Mouse (Mus musculus) macrophage (primary cell): ENCODE measurements at regions not wholly inside any gene's neighbourhood (a gene's known extent, or its start where the extent isn't known, plus 50 kb on each side); places are given as distances from the start of the nearest gene placed in this dataset.
"Not testable (repeated sequence)": the region's sequence is repeated elsewhere in the genome, so short reads cannot be mapped to it uniquely, and the experiment has no call there.

ENCODE experiments used
- H3K27ac ChIP-seq: fragments of 350-480 bp; formaldehyde crosslinking; 2 replicates; pipeline ENCODE4 v1.9.0; 2021
- H3K36me3 ChIP-seq: fragments of 350-480 bp; formaldehyde crosslinking; 2 replicates; pipeline ENCODE4 v1.9.0; 2021; ENCODE audit errors: inconsistent target
- H3K4me3 ChIP-seq: fragments of 350-480 bp; formaldehyde crosslinking; 2 replicates; pipeline ENCODE4 v1.9.0; 2021; ENCODE audit errors: inconsistent target
- H3K79me2 ChIP-seq: fragments of 350-480 bp; formaldehyde crosslinking; 2 replicates; pipeline ENCODE4 v1.9.0; 2021; ENCODE audit errors: inconsistent target
- WGBS: methylation state at CpG from one replicate; pipeline ENCODE4 v1.1.7; 2026; ENCODE audit warnings: inconsistent platforms; ENCODE audit not compliant: missing documents; 5-methylcytosine and 5-hydroxymethylcytosine counted together

DNA sequence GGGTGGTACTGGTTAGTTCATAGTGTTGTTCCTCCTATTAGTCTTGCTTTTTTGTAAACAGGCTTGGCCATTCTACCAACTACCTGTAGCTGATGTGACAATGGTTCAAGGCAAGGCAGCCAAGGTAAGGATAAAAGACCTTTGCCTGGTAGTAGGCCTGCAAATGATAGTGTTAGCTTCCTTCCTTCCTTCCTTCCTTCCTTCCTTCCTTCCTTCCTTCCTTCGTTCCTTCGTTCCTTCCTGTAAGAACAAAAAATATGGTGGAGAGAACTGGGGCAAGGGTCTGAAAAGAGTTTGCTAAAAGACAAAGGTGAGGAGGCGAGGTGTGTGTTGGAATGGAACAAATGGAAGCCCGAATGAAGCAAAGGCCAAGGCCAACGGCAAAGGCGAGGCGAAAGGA is 84.8 kb upstream of the Ezh2 start:
- not testable (repeated sequence) for H3K36me3 ChIP-seq, H3K4me3 ChIP-seq, H3K79me2 ChIP-seq, H3K27ac ChIP-seq
- WGBS: no CpG with 5 or more reads among the region's 7 CpGs

DNA sequence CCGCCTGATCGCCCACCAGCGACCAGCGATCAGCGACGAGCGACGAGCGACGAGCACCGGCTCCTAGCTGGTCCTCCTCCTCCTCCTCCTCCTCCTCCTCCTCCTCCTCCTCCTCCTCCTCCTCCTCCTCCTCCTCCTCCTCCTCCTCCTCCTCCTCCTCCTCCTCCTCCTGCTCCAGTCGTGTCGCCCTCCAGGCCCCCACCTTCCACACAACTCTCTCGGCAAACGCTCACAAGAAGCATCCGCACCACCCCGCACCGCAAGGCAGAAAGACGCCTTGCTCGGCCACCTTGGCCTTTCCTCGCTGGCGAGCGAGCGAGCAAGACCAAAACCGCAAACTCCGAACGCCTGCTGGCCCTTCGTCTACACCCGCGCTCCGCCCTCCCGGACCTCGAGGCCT is 77.6 kb upstream of the Ezh2 start:
- H3K27ac ChIP-seq, H3K79me2 ChIP-seq, H3K4me3 ChIP-seq, H3K36me3 ChIP-seq: not testable (repeated sequence)
- 0% methylated on average over 6 of the region's 33 CpGs for WGBS

GRCm38 (mm10) chr6:47652880-47653279 is 57.7 kb upstream of the Ezh2 start:
- not testable (repeated sequence) for H3K27ac ChIP-seq, H3K4me3 ChIP-seq, H3K79me2 ChIP-seq, H3K36me3 ChIP-seq
- WGBS: 95% methylated on average over 2 of the region's 3 CpGs

DNA sequence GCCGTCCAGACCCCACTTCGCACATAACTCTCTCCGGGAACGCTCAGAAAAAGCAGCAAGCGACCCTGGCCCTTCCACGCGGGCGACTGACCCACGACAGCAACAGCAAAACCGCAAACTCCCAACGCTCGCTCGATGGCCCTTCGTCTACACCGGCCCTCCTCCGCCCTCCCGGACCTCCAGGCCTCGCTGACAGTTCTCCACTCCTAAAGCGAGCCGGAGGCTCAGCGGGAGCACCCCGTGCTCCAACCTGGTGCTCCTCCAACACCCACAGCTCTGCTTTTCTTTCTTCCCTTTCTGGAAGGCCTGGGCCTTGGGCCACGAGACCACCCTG is 56.2 kb upstream of the Ezh2 start:
- 1% methylated on average over 22 of the region's 23 CpGs for WGBS
- H3K27ac ChIP-seq: 0 out of 2 replicates have a peak overlapping the region, but pooled peaks have one; percentile 34
- not testable (repeated sequence) for H3K36me3 ChIP-seq, H3K79me2 ChIP-seq
- peak overlapping the region; percentile 62 for H3K4me3 ChIP-seq

- no peaks in the 10 kb centered on the region for H3K79me2 ChIP-seq
- WGBS: 5% methylated on average over 46 of the region's 46 CpGs
- no peaks in the 10 kb centered on the region for H3K36me3 ChIP-seq
- H3K27ac ChIP-seq: peak overlapping the region; percentile 34; the same call in 1 of the 2 replicates
- H3K4me3 ChIP-seq: peak overlapping the region; percentile 62
Measured at GRCm38 (mm10) chr6:47650463-47651384, 55.6 kb upstream of the Ezh2 start.

DNA sequence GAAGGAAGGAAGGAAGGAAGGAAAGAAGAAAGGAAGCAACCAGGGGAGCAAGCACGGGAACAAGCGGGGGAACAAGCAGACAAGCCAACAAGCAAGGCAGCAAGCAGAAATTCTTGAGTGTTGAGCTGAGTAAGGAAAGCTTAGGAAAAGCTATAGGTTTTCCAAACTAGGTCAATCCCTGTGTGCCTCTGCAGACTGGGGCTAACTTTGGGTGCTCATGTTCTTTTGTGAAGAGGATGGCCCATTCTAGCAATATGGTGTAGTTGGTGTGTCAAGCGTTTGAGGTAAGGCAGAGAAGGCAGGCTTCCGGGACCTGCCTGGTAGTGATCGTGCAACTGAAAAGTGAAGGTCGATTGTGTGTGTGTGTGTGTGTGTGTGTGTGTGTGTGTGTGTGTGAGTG is 54.8 kb upstream of the Ezh2 start:
- H3K27ac ChIP-seq: no peak overlapping the region
- no peak overlapping the region for H3K4me3 ChIP-seq
- H3K36me3 ChIP-seq: no peaks in the 10 kb centered on the region
- 76% methylated on average over 6 of the region's 6 CpGs for WGBS
- no peaks in the 10 kb centered on the region for H3K79me2 ChIP-seq

- Histone ChIP-seq H3K36me3 (no peaks in the 10 kb centered on the region), H3K79me2 (no peaks in the 10 kb centered on the region), H3K27ac (no peak overlapping the region), H3K4me3 (no peak overlapping the region)
- WGBS: 66% methylated on average over 5 of the region's 5 CpGs
Measured at GRCm38 (mm10) chr6:47649451-47649931, 54.4 kb upstream of the Ezh2 start.

- WGBS: 79% methylated on average over 5 of the region's 5 CpGs
- Histone ChIP-seq H3K4me3 (no peak overlapping the region), H3K27ac (no peak overlapping the region), H3K36me3 (no peaks in the 10 kb centered on the region), H3K79me2 (no peaks in the 10 kb centered on the region)
Measured at GRCm38 (mm10) chr6:47648899-47649298, 53.8 kb upstream of the Ezh2 start.

GRCm38 (mm10) chr6:47648316-47648715 is 53.2 kb upstream of the Ezh2 start:
- H3K36me3 ChIP-seq: no peaks in the 10 kb centered on the region
- H3K79me2 ChIP-seq: no peaks in the 10 kb centered on the region
- WGBS: 94% methylated on average over 7 of the region's 7 CpGs

DNA sequence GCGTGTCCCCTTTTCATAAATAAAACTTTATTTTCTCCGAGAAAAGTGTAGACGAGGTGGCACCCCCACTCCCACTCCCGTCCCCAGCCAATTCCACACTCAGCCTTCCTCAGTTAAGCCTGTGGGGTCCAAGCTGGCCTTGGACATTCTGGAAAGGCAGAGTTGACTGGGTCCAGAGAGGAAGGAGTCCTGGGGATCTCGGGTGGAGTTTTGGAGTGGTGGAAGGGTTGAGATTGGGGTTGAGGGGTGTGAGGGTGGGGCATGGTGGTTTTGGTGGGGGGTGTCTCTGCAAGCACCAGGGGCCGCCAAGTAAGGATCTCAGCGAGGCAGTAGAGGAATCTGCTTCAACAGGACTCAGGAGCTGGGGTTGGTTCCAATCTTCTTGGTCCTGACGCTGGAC is 52.7 kb upstream of the Ezh2 start:
- Histone ChIP-seq H3K36me3 (no peaks in the 10 kb centered on the region), H3K27ac (no peak overlapping the region), H3K79me2 (no peaks in the 10 kb centered on the region), H3K4me3 (no peak overlapping the region)
- 96% methylated on average over 8 of the region's 8 CpGs for WGBS

More at GRCm38 (mm10) chr6:47648316-47648715, 53.2 kb upstream of the Ezh2 start:
- Histone ChIP-seq H3K4me3 (no peak overlapping the region), H3K27ac (no peak overlapping the region)

- H3K36me3 ChIP-seq: no peaks in the 10 kb centered on the region
- WGBS: 86% methylated on average over 14 of the region's 14 CpGs
- H3K27ac ChIP-seq: no peak overlapping the region
- H3K4me3 ChIP-seq: no peak overlapping the region
- no peaks in the 10 kb centered on the region for H3K79me2 ChIP-seq
Measured at GRCm38 (mm10) chr6:47646731-47647567, 51.8 kb upstream of the Ezh2 start.

GRCm38 (mm10) chr6:47646022-47646421 is 50.9 kb upstream of the Ezh2 start:
- Histone ChIP-seq H3K4me3 (no peak overlapping the region), H3K79me2 (no peaks in the 10 kb centered on the region), H3K36me3 (no peaks in the 10 kb centered on the region), H3K27ac (no peak overlapping the region)
- WGBS: 100% methylated on average over 1 of the region's 1 CpGs
